Mouse (Mus musculus): ENCODE measurements around the gene Htr5a. TPM values are rescaled to one million over a fixed set of nuclear protein-coding genes. Genes with fewer than 3 reads are reported as not detected.

Htr5a gene
- polyA plus RNA-seq, 2 experiments = not detected

- DNase-seq (ENCODE audit: low read depth in 3 of 3, low spot score in 3 of 3) = no peak
- Histone ChIP-seq H3K4me3 (ENCODE audit: insufficient read depth in 1 of 2, low read depth in 2 of 2, low read length in 2 of 2) (no peak overlapping the region), H3K4me2 (ENCODE audit: low read depth) (no peak overlapping the region), H3K36me3 (replicated peaks; ENCODE audit: control insufficient read depth, insufficient read depth, low read depth) (no peaks in the 10 kb centered on the region), H3K9me3 (ENCODE audit: control insufficient read depth, low read length) (no peaks in the 10 kb centered on the region), H3K9ac (replicated peaks) (no peak overlapping the region), H3K27ac (no peak overlapping the region), H3K4me1 (replicated peaks; ENCODE audit: control insufficient read depth in 2 of 2, insufficient read depth in 2 of 2, low read length in 1 of 2) (no peaks in the 10 kb centered on the region), H3K27me3 (ENCODE audit: control insufficient read depth, insufficient read depth, low read length) (no peaks in the 10 kb centered on the region)
- WGBS (ENCODE audit: insufficient replicate concordance) = 48% methylated on average over 3 of the region's 3 CpGs
- TF ChIP-seq EP300 (IDR thresholded peaks at IDR 0.05; ENCODE audit: low read depth) = no peak
- TF ChIP-seq CTCF (IDR thresholded peaks at IDR 0.05; ENCODE audit: low read depth) = no peak
- no peak for ATAC-seq (ENCODE audit: insufficient read depth)
These were observed 22.9 kb upstream of the Htr5a start for GRCm38 (mm10) chr5:27818840-27819672.

GRCm38 (mm10) chr5:27821161-27821560 lies 20.8 kb upstream of the Htr5a start:
- H3K4me1 ChIP-seq (replicated peaks; ENCODE audit: control insufficient read depth in 2 of 2, insufficient read depth in 2 of 2, low read length in 1 of 2) = no peaks in the 10 kb centered on the region
- H3K9ac ChIP-seq (replicated peaks) = no peak overlapping the region
- H3K9me3 ChIP-seq (ENCODE audit: control insufficient read depth, low read length) = no peaks in the 10 kb centered on the region
- H3K27me3 ChIP-seq (ENCODE audit: control insufficient read depth, insufficient read depth, low read length) = no peaks in the 10 kb centered on the region
- no peak for ATAC-seq (ENCODE audit: insufficient read depth)
- DNase-seq (ENCODE audit: low read depth in 3 of 3, low spot score in 3 of 3) = no peak
- no peaks in the 10 kb centered on the region for H3K36me3 ChIP-seq (replicated peaks; ENCODE audit: control insufficient read depth, insufficient read depth, low read depth)
- H3K27ac ChIP-seq = no peak overlapping the region
- no peak for TF ChIP-seq EP300 (IDR thresholded peaks at IDR 0.05; ENCODE audit: low read depth)
- TF ChIP-seq CTCF (IDR thresholded peaks at IDR 0.05; ENCODE audit: low read depth) = no peak
- WGBS (ENCODE audit: insufficient replicate concordance) = 62% methylated on average over 6 of the region's 6 CpGs
- no peak overlapping the region for H3K4me2 ChIP-seq (ENCODE audit: low read depth)
- H3K4me3 ChIP-seq (ENCODE audit: insufficient read depth in 1 of 2, low read depth in 2 of 2, low read length in 2 of 2) = no peak overlapping the region

- Histone ChIP-seq H3K27me3 (ENCODE audit: control insufficient read depth, insufficient read depth, low read length) (no peaks in the 10 kb centered on the region), H3K9me3 (ENCODE audit: control insufficient read depth, low read length) (no peaks in the 10 kb centered on the region), H3K4me2 (ENCODE audit: low read depth) (no peak overlapping the region), H3K9ac (replicated peaks) (no peak overlapping the region), H3K4me1 (replicated peaks; ENCODE audit: control insufficient read depth in 2 of 2, insufficient read depth in 2 of 2, low read length in 1 of 2) (no peaks in the 10 kb centered on the region), H3K36me3 (replicated peaks; ENCODE audit: control insufficient read depth, insufficient read depth, low read depth) (no peaks in the 10 kb centered on the region), H3K27ac (no peak overlapping the region), H3K4me3 (ENCODE audit: insufficient read depth in 1 of 2, low read depth in 2 of 2, low read length in 2 of 2) (no peak overlapping the region)
- no peak for DNase-seq (ENCODE audit: low read depth in 3 of 3, low spot score in 3 of 3)
- 59% methylated on average over 7 of the region's 7 CpGs for WGBS (ENCODE audit: insufficient replicate concordance)
- ATAC-seq (ENCODE audit: insufficient read depth) = no peak
- TF ChIP-seq CTCF (IDR thresholded peaks at IDR 0.05; ENCODE audit: low read depth) = no peak
- no peak for TF ChIP-seq EP300 (IDR thresholded peaks at IDR 0.05; ENCODE audit: low read depth)
These were observed 14.0 kb upstream of the Htr5a start for GRCm38 (mm10) chr5:27827971-27828370.

GRCm38 (mm10) chr5:27835096-27835495 lies 6.9 kb upstream of the Htr5a start:
- no peaks in the 10 kb centered on the region for H3K4me1 ChIP-seq (replicated peaks; ENCODE audit: control insufficient read depth in 2 of 2, insufficient read depth in 2 of 2, low read length in 1 of 2)
- H3K27ac ChIP-seq = no peak overlapping the region
- no peaks in the 10 kb centered on the region for H3K27me3 ChIP-seq (ENCODE audit: control insufficient read depth, insufficient read depth, low read length)
- H3K9ac ChIP-seq (replicated peaks) = no peak overlapping the region
- no peak for TF ChIP-seq CTCF (IDR thresholded peaks at IDR 0.05; ENCODE audit: low read depth)
- no peak for TF ChIP-seq EP300 (IDR thresholded peaks at IDR 0.05; ENCODE audit: low read depth)
- no peak for DNase-seq (ENCODE audit: low read depth in 3 of 3, low spot score in 3 of 3)
- WGBS (ENCODE audit: insufficient replicate concordance) = 58% methylated on average over 2 of the region's 2 CpGs
- H3K4me3 ChIP-seq (ENCODE audit: insufficient read depth in 1 of 2, low read depth in 2 of 2, low read length in 2 of 2) = no peak overlapping the region
- H3K4me2 ChIP-seq (ENCODE audit: low read depth) = no peak overlapping the region
- no peaks in the 10 kb centered on the region for H3K36me3 ChIP-seq (replicated peaks; ENCODE audit: control insufficient read depth, insufficient read depth, low read depth)
- no peaks in the 10 kb centered on the region for H3K9me3 ChIP-seq (ENCODE audit: control insufficient read depth, low read length)
- no peak for ATAC-seq (ENCODE audit: insufficient read depth)

- ATAC-seq (ENCODE audit: insufficient read depth) (no peak), DNase-seq (ENCODE audit: low read depth in 3 of 3, low spot score in 3 of 3) (no peak)
- Histone ChIP-seq H3K27me3 (ENCODE audit: control insufficient read depth, insufficient read depth, low read length) (peaks cover 5% of the 10 kb centered on the region; the same call in 1 of the 2 replicates), H3K4me1 (replicated peaks; ENCODE audit: control insufficient read depth in 2 of 2, insufficient read depth in 2 of 2, low read length in 1 of 2) (no peaks in the 10 kb centered on the region), H3K27ac (no peak overlapping the region), H3K36me3 (replicated peaks; ENCODE audit: control insufficient read depth, insufficient read depth, low read depth) (no peaks in the 10 kb centered on the region), H3K4me2 (ENCODE audit: low read depth) (no peak overlapping the region), H3K4me3 (ENCODE audit: insufficient read depth in 1 of 2, low read depth in 2 of 2, low read length in 2 of 2) (no peak overlapping the region), H3K9me3 (ENCODE audit: control insufficient read depth, low read length) (no peaks in the 10 kb centered on the region), H3K9ac (replicated peaks) (no peak overlapping the region)
- WGBS (ENCODE audit: insufficient replicate concordance) = 44% methylated on average over 4 of the region's 4 CpGs
- TF ChIP-seq CTCF (IDR thresholded peaks at IDR 0.05; ENCODE audit: low read depth) (no peak), EP300 (IDR thresholded peaks at IDR 0.05; ENCODE audit: low read depth) (no peak)
These were observed 3.9 kb upstream of the Htr5a start for GRCm38 (mm10) chr5:27838061-27838460.

Data from liver, embryonic 14.5 days (tissue).